Mouse (Mus musculus) limb, embryonic 11.5 days (tissue): ENCODE measurements around the gene Zdbf2. TPM values are rescaled to one million over a fixed set of nuclear protein-coding genes. Genes with fewer than 3 reads are reported as not detected.

Experiments used
- ATAC-seq: fragments of 200-750 bp; cut with Nextera tagmentation; 2 replicates; pipeline ENCODE4 v1.8.0; 2017; ENCODE audit warnings: low read depth; ENCODE audit not compliant: insufficient number of reproducible peaks, low FRiP score, low TSS enrichment
- DNase-seq: peaks from one replicate; pipeline ENCODE4 v3.0.0-alpha.2; 2015; ENCODE audit warnings: low spot score
- H3K27ac ChIP-seq: fragments of 300-500 bp; sonication (generic); replicated peaks from 2 replicates; pipeline ENCODE4 v1.5.1; 2014; ENCODE audit warnings: low read depth, mild to moderate bottlenecking, low read length
- H3K27me3 ChIP-seq: fragments of 300-500 bp; sonication (generic); 2 replicates; pipeline ENCODE4 v1.6.1; 2014; ENCODE audit warnings: mild to moderate bottlenecking, low read length, mixed read lengths; ENCODE audit not compliant: control insufficient read depth, insufficient read depth
- H3K36me3 ChIP-seq: fragments of 300-500 bp; sonication (generic); 2 replicates; pipeline ENCODE4 v1.6.1; 2014; ENCODE audit warnings: mild to moderate bottlenecking, low read length, moderate library complexity, mixed read lengths; ENCODE audit not compliant: control insufficient read depth, insufficient read depth
- H3K4me1 ChIP-seq: fragments of 300-500 bp; sonication (generic); 2 replicates; pipeline ENCODE4 v1.6.1; 2014; ENCODE audit warnings: low read length, mixed read lengths; ENCODE audit not compliant: control insufficient read depth, insufficient read depth
- H3K4me2 ChIP-seq: fragments of 300-500 bp; sonication (generic); 2 replicates; pipeline ENCODE4 v1.6.1; 2014; ENCODE audit warnings: low read depth, mild to moderate bottlenecking, moderate library complexity; ENCODE audit not compliant: severe bottlenecking
- H3K4me3 ChIP-seq: fragments of 300-500 bp; sonication (generic); 2 replicates; pipeline ENCODE4 v1.5.1; 2014; ENCODE audit warnings: low read depth, low read length
- H3K9ac ChIP-seq: fragments of 300-500 bp; sonication (generic); 2 replicates; pipeline ENCODE4 v1.6.1; 2014; ENCODE audit warnings: mild to moderate bottlenecking, low read length
- H3K9me3 ChIP-seq: fragments of 300-500 bp; sonication (generic); 2 replicates; pipeline ENCODE4 v1.6.1; 2016; ENCODE audit warnings: low read length; ENCODE audit not compliant: control insufficient read depth
- WGBS: fragments of 180-500 bp; shearing (Covaris S2); extraction: QIAGEN DNeasy Blood & Tissue Kit; methylation state at CpG from one replicate; pipeline ENCODE4 v1.1.7; 2014; 5-methylcytosine and 5-hydroxymethylcytosine counted together
- polyA plus RNA-seq: library from polyadenylated mRNA; unstranded; fragments of >200 nt; fragmentation: Nextera tagmentation; extraction: Ambion mirVana; gene quantifications from 2 replicates; pipeline ENCODE4 v1.2.1, GENCODE M21; 2014

Gene Zdbf2
- polyA plus RNA-seq = 11.3 and 11.4 TPM in 2 replicates

GRCm38 (mm10) chr1:63272741-63273338 lies at the start of gene Zdbf2:
Zdbf2 (plus strand) TSS chr1:63273265.
- WGBS = under 1% methylated on average over 49 of the region's 49 CpGs
- Histone ChIP-seq H3K4me2 (peak within 1 kb of the TSS; percentile 59), H3K9me3 (no peaks in the 10 kb centered on the region), H3K27me3 (peaks cover 59% of the 10 kb centered on the region), H3K36me3 (no peaks in the 10 kb centered on the region), H3K4me3 (peak within 1 kb of the TSS; percentile 48), H3K4me1 (no peaks in the 10 kb centered on the region), H3K9ac (peak within 1 kb of the TSS; percentile 67), H3K27ac (peak within 1 kb of the TSS; percentile 47; the same call in 1 of the 2 replicates)
- DNase-seq = peak; percentile 77
- ATAC-seq = peak; percentile 92

GRCm38 (mm10) chr1:63225009-63225408 lies 48.1 kb upstream of the Zdbf2 start:
- ATAC-seq = no peak
- DNase-seq = no peak
- H3K27ac ChIP-seq = no peak overlapping the region

GRCm38 (mm10) chr1:63225890-63226289 lies 47.2 kb upstream of the Zdbf2 start:
- peak; percentile 47 for DNase-seq
- Histone ChIP-seq H3K27me3 (no peaks in the 10 kb centered on the region), H3K4me2 (no peak overlapping the region), H3K4me1 (no peaks in the 10 kb centered on the region), H3K9ac (no peak overlapping the region), H3K4me3 (no peak overlapping the region), H3K27ac (no peak overlapping the region), H3K9me3 (no peaks in the 10 kb centered on the region), H3K36me3 (no peaks in the 10 kb centered on the region)
- 3% methylated on average over 7 of the region's 7 CpGs for WGBS
- peak; percentile 60; the same call in 1 of the 2 replicates for ATAC-seq

More at GRCm38 (mm10) chr1:63225009-63225408, 48.1 kb upstream of the Zdbf2 start:
- Histone ChIP-seq H3K27me3 (no peaks in the 10 kb centered on the region), H3K4me3 (no peak overlapping the region), H3K36me3 (no peaks in the 10 kb centered on the region), H3K4me2 (no peak overlapping the region), H3K9ac (no peak overlapping the region), H3K9me3 (no peaks in the 10 kb centered on the region), H3K4me1 (no peaks in the 10 kb centered on the region)
- 77% methylated on average over 4 of the region's 4 CpGs for WGBS

GRCm38 (mm10) chr1:63227241-63227640 lies 45.8 kb upstream of the Zdbf2 start:
- no peak overlapping the region for H3K9ac ChIP-seq
- 63% methylated on average over 5 of the region's 5 CpGs for WGBS
- H3K36me3 ChIP-seq = no peaks in the 10 kb centered on the region
- no peak overlapping the region for H3K4me3 ChIP-seq
- no peaks in the 10 kb centered on the region for H3K27me3 ChIP-seq
- DNase-seq (no peak), ATAC-seq (no peak)
- H3K4me1 ChIP-seq = no peaks in the 10 kb centered on the region
- no peaks in the 10 kb centered on the region for H3K9me3 ChIP-seq
- no peak overlapping the region for H3K4me2 ChIP-seq
- no peak overlapping the region for H3K27ac ChIP-seq

GRCm38 (mm10) chr1:63237371-63237770 lies 35.7 kb upstream of the Zdbf2 start:
- no peaks in the 10 kb centered on the region for H3K27me3 ChIP-seq
- no peak overlapping the region for H3K4me2 ChIP-seq
- no peak for DNase-seq
- H3K4me3 ChIP-seq = no peak overlapping the region
- H3K9ac ChIP-seq = no peak overlapping the region
- no peaks in the 10 kb centered on the region for H3K4me1 ChIP-seq
- no peaks in the 10 kb centered on the region for H3K9me3 ChIP-seq
- H3K36me3 ChIP-seq = no peaks in the 10 kb centered on the region
- 34% methylated on average over 5 of the region's 5 CpGs for WGBS
- H3K27ac ChIP-seq = no peak overlapping the region
- ATAC-seq = no peak

- WGBS = 66% methylated on average over 4 of the region's 4 CpGs
- no peak for ATAC-seq
- H3K4me2 ChIP-seq = no peak overlapping the region
- no peak for DNase-seq
- no peaks in the 10 kb centered on the region for H3K9me3 ChIP-seq
- no peaks in the 10 kb centered on the region for H3K4me1 ChIP-seq
- H3K9ac ChIP-seq = no peak overlapping the region
- H3K4me3 ChIP-seq = no peak overlapping the region
- H3K27me3 ChIP-seq = no peaks in the 10 kb centered on the region
- H3K27ac ChIP-seq = no peak overlapping the region
- no peaks in the 10 kb centered on the region for H3K36me3 ChIP-seq
Observed at GRCm38 (mm10) chr1:63239305-63239704, 33.8 kb upstream of the Zdbf2 start.

- no peaks in the 10 kb centered on the region for H3K36me3 ChIP-seq
- H3K4me2 ChIP-seq = no peak overlapping the region
- DNase-seq (no peak), ATAC-seq (no peak)
- H3K4me3 ChIP-seq = no peak overlapping the region
- H3K9ac ChIP-seq = no peak overlapping the region
- no peak overlapping the region for H3K27ac ChIP-seq
- no peaks in the 10 kb centered on the region for H3K9me3 ChIP-seq
- WGBS = 87% methylated on average over 8 of the region's 8 CpGs
- H3K27me3 ChIP-seq = no peaks in the 10 kb centered on the region
- H3K4me1 ChIP-seq = no peaks in the 10 kb centered on the region
Observed at GRCm38 (mm10) chr1:63239751-63240150, 33.3 kb upstream of the Zdbf2 start.

GRCm38 (mm10) chr1:63243854-63244253 lies 29.2 kb upstream of the Zdbf2 start:
- DNase-seq (no peak), ATAC-seq (no peak)
- WGBS = 54% methylated on average over 4 of the region's 4 CpGs
- Histone ChIP-seq H3K36me3 (no peaks in the 10 kb centered on the region), H3K4me1 (no peaks in the 10 kb centered on the region), H3K4me3 (no peak overlapping the region), H3K27ac (no peak overlapping the region), H3K9me3 (no peaks in the 10 kb centered on the region), H3K27me3 (peaks cover 23% of the 10 kb centered on the region), H3K9ac (no peak overlapping the region), H3K4me2 (no peak overlapping the region)
